Mouse (Mus musculus) erythroblast, embryonic 14.5 days (primary cell): ENCODE measurements around the gene Hnrnpl. TPM values are rescaled to one million over a fixed set of nuclear protein-coding genes. Genes with fewer than 3 reads are reported as not detected.
A peak's percentile ranks its signal among the peaks of the same experiment; 100 is the strongest.

Source experiments
- H3K27me3 ChIP-seq: 2 replicates; pipeline ENCODE4 v1.6.1; 2012; ENCODE audit warnings: inconsistent platforms; ENCODE audit not compliant: control insufficient read depth
- H3K36me3 ChIP-seq: 2 replicates; pipeline ENCODE4 v1.6.1; 2012; ENCODE audit warnings: mild to moderate bottlenecking, inconsistent platforms; ENCODE audit not compliant: control insufficient read depth
- H3K4me1 ChIP-seq: 2 replicates; pipeline ENCODE4 v1.6.1; 2012; ENCODE audit warnings: inconsistent platforms; ENCODE audit not compliant: control insufficient read depth
- H3K4me3 ChIP-seq: replicated peaks from 2 replicates; pipeline ENCODE3; 2012; ENCODE audit warnings: moderate library complexity, mild to moderate bottlenecking, inconsistent platforms
- H3K9me3 ChIP-seq: 2 replicates; pipeline ENCODE4 v1.6.1; 2012; ENCODE audit warnings: low read length, inconsistent platforms, mixed read lengths; ENCODE audit not compliant: control insufficient read depth
- GATA1 ChIP-seq: IDR thresholded peaks from 2 replicates; pipeline ENCODE4 v1.6.1; 2012; ENCODE audit warnings: low read length, inconsistent platforms, mixed read lengths
- TAL1 ChIP-seq: IDR thresholded peaks from 3 replicates; pipeline ENCODE4 v1.6.1; 2012; ENCODE audit warnings: low read length, inconsistent platforms, mixed read lengths
- polyA plus RNA-seq: library from polyadenylated mRNA; stranded (reverse); fragments of >175 nt; gene quantifications from 2 replicates; pipeline ENCODE4 v1.2.3, GENCODE M21; 2012

Hnrnpl gene
- polyA plus RNA-seq, 1 experiment, result 24.2 TPM

DNA sequence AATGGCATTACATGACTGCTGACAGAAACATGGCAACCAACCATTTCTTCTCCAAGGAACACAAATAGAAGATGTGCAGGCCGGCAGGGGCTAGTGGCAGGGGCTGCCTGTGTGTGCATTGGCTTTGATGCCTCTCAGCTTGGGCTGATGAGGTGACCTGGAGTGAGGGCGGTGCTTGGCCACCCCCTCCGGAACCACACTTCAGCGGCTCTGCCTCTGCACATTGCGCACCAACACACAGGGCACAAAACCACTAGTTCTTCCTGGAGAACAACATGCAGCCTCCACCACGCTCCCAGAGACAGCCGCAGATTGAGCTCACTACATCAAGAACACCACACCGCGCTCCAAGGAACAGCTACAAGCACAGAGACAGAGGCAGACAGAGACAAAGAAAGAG, 7.9 kb downstream of the Hnrnpl start:
- no peak overlapping the region for H3K4me3 ChIP-seq
- H3K36me3 ChIP-seq, result peaks cover 95% of the 10 kb centered on the region
- H3K4me1 ChIP-seq, result peaks cover 85% of the 10 kb centered on the region
- TF ChIP-seq GATA1 (no peak), TAL1 (no peak)
- no peaks in the 10 kb centered on the region for H3K27me3 ChIP-seq
- H3K9me3 ChIP-seq, result no peaks in the 10 kb centered on the region

DNA sequence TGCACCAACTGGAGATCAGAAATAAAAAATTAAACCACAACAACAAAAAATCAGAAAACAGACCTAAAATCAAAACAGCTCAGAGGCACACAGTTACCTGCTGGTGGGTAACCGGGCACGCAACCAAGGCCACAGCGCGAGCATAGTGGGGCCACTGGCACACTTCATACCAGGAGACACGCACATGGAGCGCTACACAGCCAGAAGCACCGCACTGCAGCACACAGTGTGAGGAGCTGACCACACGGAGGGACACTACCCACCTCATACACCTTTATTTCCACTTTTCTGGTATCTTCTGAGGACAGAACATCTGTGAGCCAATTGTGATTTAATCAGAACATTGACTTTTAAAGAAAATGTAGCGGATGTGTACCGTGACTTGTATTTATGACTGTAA, 8.6 kb downstream of the Hnrnpl start:
- Histone ChIP-seq H3K36me3 (peaks cover 100% of the 10 kb centered on the region), H3K9me3 (no peaks in the 10 kb centered on the region), H3K4me3 (no peak overlapping the region), H3K4me1 (peaks cover 84% of the 10 kb centered on the region), H3K27me3 (no peaks in the 10 kb centered on the region)
- TF ChIP-seq TAL1 (no peak), GATA1 (no peak)

DNA sequence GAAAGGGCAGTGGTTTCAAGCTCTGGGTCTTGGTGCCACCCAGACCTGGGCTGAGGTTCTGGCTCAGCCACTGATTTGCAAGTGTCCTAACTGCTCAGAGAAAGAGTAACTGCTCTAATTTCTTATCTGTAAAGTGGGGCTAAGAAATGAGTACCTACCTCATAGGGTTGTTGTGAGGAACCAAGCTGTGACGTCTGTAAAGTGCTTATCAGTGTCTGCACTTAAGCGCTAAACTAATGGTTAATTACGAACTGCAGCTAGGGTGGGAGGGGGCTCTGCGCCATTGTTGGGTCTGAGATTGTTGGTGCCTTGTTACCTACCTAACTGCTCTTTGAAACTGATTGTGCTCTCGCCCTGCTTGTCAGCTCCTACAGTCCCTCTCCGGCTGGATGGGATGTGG, 9.2 kb downstream of the Hnrnpl start:
- Histone ChIP-seq H3K4me1 (peaks cover 82% of the 10 kb centered on the region), H3K36me3 (peaks cover 100% of the 10 kb centered on the region), H3K27me3 (no peaks in the 10 kb centered on the region), H3K4me3 (no peak overlapping the region), H3K9me3 (no peaks in the 10 kb centered on the region)
- TF ChIP-seq TAL1, result no peak
- TF ChIP-seq GATA1, result no peak

DNA sequence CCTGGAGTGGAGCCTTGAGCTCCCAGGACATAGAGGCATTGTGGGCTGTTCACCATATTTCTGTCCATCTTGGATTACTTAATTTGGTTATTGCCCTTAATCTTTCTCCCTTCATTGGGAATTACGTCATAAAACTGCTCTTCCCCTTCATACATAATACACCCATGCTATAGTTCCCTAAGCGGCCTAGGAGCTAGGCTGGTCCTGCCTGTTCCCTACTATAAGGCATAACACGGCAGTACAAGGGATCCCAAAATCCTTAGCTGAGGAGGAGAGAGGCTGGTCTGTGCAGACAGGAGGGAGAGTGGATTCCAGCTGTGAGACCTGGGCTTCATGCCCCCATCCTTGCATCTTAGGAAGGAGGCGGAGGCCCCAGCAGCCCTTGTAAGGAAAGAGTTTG, 9.6 kb downstream of the Hnrnpl start:
- Histone ChIP-seq H3K4me3 (no peak overlapping the region), H3K36me3 (peaks cover 100% of the 10 kb centered on the region), H3K4me1 (peaks cover 78% of the 10 kb centered on the region), H3K9me3 (no peaks in the 10 kb centered on the region), H3K27me3 (no peaks in the 10 kb centered on the region)
- TF ChIP-seq GATA1 (no peak), TAL1 (no peak)

DNA sequence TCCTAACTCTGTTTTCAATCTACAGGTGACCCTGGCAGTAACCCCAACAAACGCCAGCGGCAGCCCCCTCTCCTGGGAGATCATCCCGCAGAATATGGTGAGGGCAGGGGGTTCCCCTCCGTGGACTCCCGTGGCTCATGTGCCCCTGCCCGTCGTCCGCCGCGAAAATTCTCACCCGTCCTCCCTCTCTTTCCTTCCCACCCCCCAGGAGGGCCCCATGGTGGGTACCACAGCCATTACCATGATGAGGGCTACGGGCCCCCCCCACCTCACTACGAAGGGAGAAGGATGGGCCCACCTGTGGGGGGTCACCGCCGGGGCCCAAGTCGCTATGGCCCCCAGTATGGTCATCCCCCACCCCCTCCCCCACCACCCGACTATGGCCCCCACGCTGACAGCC, 10.1 kb downstream of the Hnrnpl start:
- H3K36me3 ChIP-seq, result peaks cover 100% of the 10 kb centered on the region
- H3K4me1 ChIP-seq, result peaks cover 77% of the 10 kb centered on the region
- TF ChIP-seq GATA1 (no peak), TAL1 (no peak)
- H3K9me3 ChIP-seq, result no peaks in the 10 kb centered on the region
- H3K27me3 ChIP-seq, result no peaks in the 10 kb centered on the region
- H3K4me3 ChIP-seq, result no peak overlapping the region

DNA sequence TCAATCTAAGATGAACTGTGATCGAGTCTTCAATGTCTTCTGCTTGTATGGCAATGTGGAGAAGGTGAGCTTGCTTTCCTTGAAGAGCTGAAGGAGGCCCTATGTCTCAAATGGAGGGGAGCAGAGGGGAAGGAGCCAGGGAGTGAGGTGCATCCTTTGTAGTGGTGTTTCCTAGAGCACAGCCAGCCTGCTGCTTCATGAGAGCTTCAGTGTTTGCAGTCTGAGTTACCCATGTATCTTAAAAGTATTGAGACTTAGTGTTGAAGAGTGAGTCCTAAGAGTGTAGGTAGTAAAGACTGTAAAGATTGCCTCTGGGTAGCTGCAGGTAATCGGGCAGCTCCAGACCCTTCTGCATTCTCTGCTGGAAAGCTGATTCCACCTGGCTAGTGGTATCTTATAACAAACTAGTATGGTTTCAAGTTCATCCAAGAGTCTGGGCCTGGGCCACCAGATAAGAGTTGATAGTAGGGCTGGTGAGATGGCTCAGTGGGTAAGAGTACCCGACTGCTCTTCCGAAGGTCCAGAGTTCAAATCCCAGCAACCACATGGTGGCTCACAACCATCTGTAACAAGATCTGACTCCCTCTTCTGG, 10.6 kb downstream of the Hnrnpl start:
- H3K27me3 ChIP-seq, result no peaks in the 10 kb centered on the region
- TF ChIP-seq TAL1, result peak; percentile 24; the same call in 1 of the 3 replicates
- no peak for TF ChIP-seq GATA1

DNA sequence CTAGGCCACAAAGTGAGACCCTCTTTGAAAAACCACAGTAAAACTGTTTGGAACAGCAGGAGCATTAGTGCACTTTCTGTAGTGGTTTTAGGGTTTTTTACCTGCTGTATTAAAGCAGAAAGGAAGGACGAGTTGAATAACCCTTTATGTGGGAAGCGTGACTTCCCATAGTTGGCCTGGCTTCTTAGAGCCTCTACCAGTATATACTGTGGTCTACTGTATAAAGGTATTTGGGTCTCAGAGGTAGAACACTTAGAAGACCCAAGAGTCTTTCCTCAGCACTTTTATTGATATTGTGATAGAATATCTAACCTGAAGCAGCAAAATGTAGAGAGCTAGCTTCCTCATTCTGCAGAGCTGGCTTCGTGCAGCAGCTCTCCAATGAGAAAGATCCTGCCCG, 11.2 kb downstream of the Hnrnpl start:
- Histone ChIP-seq H3K4me3 (no peak overlapping the region), H3K27me3 (no peaks in the 10 kb centered on the region), H3K36me3 (peaks cover 90% of the 10 kb centered on the region), H3K9me3 (no peaks in the 10 kb centered on the region), H3K4me1 (peaks cover 69% of the 10 kb centered on the region)
- TF ChIP-seq TAL1, result no peak
- no peak for TF ChIP-seq GATA1

More for the DNA sequence above, 10.6 kb downstream of the Hnrnpl start:
- Histone ChIP-seq H3K4me1 (peaks cover 73% of the 10 kb centered on the region), H3K9me3 (no peaks in the 10 kb centered on the region), H3K4me3 (no peak overlapping the region), H3K36me3 (peaks cover 96% of the 10 kb centered on the region)

DNA sequence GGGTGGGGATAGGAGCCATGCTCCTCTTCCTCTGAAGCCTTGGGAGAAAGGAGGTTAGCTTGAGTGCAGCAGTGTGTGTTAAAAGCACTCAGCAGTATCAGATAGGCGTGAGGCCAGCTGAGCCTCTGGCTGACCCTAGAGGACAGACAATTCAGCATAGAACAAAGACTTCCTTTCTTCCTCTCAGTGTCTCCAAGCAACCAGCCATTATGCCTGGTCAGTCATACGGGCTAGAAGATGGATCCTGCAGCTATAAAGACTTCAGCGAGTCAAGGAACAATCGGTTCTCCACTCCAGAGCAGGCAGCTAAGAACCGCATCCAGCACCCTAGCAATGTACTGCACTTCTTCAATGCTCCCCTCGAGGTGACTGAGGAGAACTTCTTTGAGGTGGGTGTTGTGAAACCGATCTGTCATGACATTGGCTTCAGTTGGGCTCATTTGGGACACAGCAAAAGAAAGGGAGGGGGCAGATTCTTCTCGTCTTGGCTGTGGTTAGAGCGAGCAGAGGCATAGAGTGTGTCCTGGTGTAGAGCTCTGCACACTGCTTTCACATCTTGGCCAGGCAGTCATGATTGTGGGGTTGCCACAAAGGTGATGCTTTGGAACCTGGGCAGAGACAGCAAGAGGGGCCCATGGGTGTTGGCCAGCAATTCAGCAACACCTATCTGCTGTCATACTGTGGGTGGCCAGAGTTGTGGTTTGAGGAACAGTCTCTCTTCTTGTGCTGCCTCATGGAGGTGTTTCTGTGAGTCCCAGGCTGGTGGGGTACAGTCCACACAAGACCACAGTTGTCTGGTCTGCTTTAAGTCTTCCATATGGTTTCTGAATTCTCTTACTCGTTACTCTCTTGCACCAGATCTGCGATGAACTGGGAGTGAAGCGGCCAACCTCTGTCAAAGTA, 12.3 kb downstream of the Hnrnpl start:
- Histone ChIP-seq H3K4me1 (peaks cover 68% of the 10 kb centered on the region), H3K36me3 (peaks cover 79% of the 10 kb centered on the region), H3K4me3 (no peak overlapping the region), H3K27me3 (no peaks in the 10 kb centered on the region), H3K9me3 (no peaks in the 10 kb centered on the region)
- TF ChIP-seq GATA1 (no peak), TAL1 (no peak)

DNA sequence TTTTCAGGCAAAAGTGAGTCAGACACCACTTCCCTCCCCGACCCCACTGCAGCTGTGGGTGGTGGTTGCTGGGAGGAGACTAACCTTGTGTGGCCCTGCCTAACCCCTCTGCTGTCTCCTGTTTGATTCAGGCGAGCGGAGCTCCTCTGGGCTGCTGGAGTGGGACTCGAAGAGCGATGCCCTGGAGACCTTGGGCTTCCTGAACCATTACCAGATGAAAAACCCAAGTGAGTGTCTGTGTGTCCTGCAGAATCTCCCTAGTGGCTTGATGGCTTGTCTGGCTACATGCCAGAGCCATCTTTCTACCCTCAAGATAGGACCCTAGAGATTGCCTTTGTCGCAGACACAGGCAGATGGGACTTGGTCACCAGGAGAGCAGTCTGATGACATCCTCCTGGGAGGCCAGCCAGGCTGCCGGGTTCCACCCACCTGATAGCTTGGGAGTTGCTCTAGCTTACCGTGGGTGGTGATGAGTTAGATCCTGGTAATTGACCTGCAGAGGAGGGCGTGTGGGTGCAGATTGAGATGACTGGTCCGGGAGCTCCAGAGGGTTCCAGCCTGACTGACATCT, 13.0 kb downstream of the Hnrnpl start:
- no peaks in the 10 kb centered on the region for H3K9me3 ChIP-seq
- TF ChIP-seq GATA1, result no peak
- TF ChIP-seq TAL1, result no peak
- H3K27me3 ChIP-seq, result no peaks in the 10 kb centered on the region
- H3K36me3 ChIP-seq, result peaks cover 76% of the 10 kb centered on the region
- H3K4me3 ChIP-seq, result no peak overlapping the region
- H3K4me1 ChIP-seq, result peaks cover 68% of the 10 kb centered on the region
